ENCODE assay signal across 19 mouse cellular contexts in genomic region chr15:60854151-60854550, GRCm38 (mm10). TPM values are rescaled to one million over a fixed set of nuclear protein-coding genes. Genes with fewer than 3 reads are reported as not detected.
DNase-seq lines count a peak whose midpoint lies in the region; ATAC-seq lines count a peak whose summit lies in the region.
"Had no signal": no experiment of that assay in that cellular context is flagged by ENCODE, and none has a peak within 500 bp of the region (broad histone marks: within the 10 kb centered on the region; RNA-seq: fewer than 3 reads in every experiment).

No protein-coding gene starts in this region.

- peaks cover 25% of the 10 kb centered on the region for H3K4me1 ChIP-seq in heart, embryonic 13.5 days
- peaks cover 10% of the 10 kb centered on the region for H3K4me1 ChIP-seq in liver, embryonic 16.5 days (ENCODE audit: control insufficient read depth, low read depth, low read length)
- 0 out of 2 replicates have a peak, but pooled peaks cover 6% of the 10 kb centered on the region for H3K4me1 ChIP-seq in midbrain, embryonic 13.5 days (replicated peaks)
- H3K4me1 ChIP-seq: forebrain, embryonic 12.5 days had no signal

- no peak overlapping the region for H3K4me2 ChIP-seq in heart, embryonic 13.5 days
- H3K4me2 ChIP-seq in liver, embryonic 16.5 days (ENCODE audit: low read depth, low read length): no peak overlapping the region
- H3K4me2 ChIP-seq in midbrain, embryonic 13.5 days (replicated peaks): no peak overlapping the region
- H3K4me2 ChIP-seq: forebrain, embryonic 12.5 days; stomach, embryonic 15.5 days had no signal

- WGBS in heart, embryonic 13.5 days: 60% methylated on average over 4 of the region's 4 CpGs
- WGBS in liver, embryonic 16.5 days (ENCODE audit: insufficient replicate concordance): 15% methylated on average over 4 of the region's 4 CpGs
- WGBS in midbrain, embryonic 13.5 days: 89% methylated on average over 4 of the region's 4 CpGs

- H3K9me3 ChIP-seq in heart, embryonic 13.5 days: 0 out of 2 replicates have a peak, but pooled peaks cover 8% of the 10 kb centered on the region
- H3K9me3 ChIP-seq in liver, embryonic 16.5 days (replicated peaks; ENCODE audit: control insufficient read depth, low read length): no peaks in the 10 kb centered on the region; the same call in none of the 2 replicates
- H3K9me3 ChIP-seq in midbrain, embryonic 13.5 days: 0 out of 2 replicates have a peak, but pooled peaks cover 3% of the 10 kb centered on the region
- H3K9me3 ChIP-seq: forebrain, embryonic 12.5 days; heart, embryonic 10.5 days; limb, embryonic 10.5 days; stomach, embryonic 15.5 days had no signal

- H3K9ac ChIP-seq in heart, embryonic 13.5 days: no peak overlapping the region
- H3K9ac ChIP-seq in liver, embryonic 16.5 days (ENCODE audit: low read depth, low read length): no peak overlapping the region
- H3K9ac ChIP-seq in midbrain, embryonic 13.5 days (replicated peaks): no peak overlapping the region
- H3K9ac ChIP-seq: forebrain, embryonic 12.5 days; stomach, embryonic 15.5 days had no signal

- no peak for DNase-seq in heart, postnatal 14 days
- DNase-seq in embryo, embryonic 10 days (ENCODE audit: low spot score): no peak
- DNase-seq: adrenal gland, adult 8-10 months; B cell, adult 2 months; cerebellum, postnatal 10 days; gastrocnemius, postnatal 10 days; heart, postnatal 4 days; kidney, postnatal 36 days; right cerebral cortex, postnatal 25 days; thymus, adult 2 months had no signal

- intact Hi-C loops in heart, postnatal 14 days (cut with DNase I): no loop called here

- ATAC-seq in heart, embryonic 13.5 days (ENCODE audit: extremely low read depth, insufficient number of reproducible peaks, low FRiP score, low TSS enrichment): no peak
- ATAC-seq in granulocyte monocyte progenitor cell, adult 5-6 weeks (replicated peaks; ENCODE audit: poor library complexity, severe bottlenecking): peak; percentile 67
- 0 out of 2 replicates have a peak, but pooled peaks have one; percentile 45 for ATAC-seq in liver, embryonic 16.5 days (ENCODE audit: low read depth)
- no peak for ATAC-seq in CD4-positive, CD25-positive, alpha-beta regulatory T cell, adult 4 months
- no peak for ATAC-seq in midbrain, embryonic 13.5 days

- H3K4me3 ChIP-seq in heart, embryonic 13.5 days: no peak overlapping the region
- no peak overlapping the region for H3K4me3 ChIP-seq in liver, embryonic 16.5 days (ENCODE audit: low read depth, low read length)
- no peak overlapping the region for H3K4me3 ChIP-seq in midbrain, embryonic 13.5 days (replicated peaks)
- H3K4me3 ChIP-seq: forebrain, embryonic 12.5 days; limb, embryonic 10.5 days; stomach, embryonic 15.5 days had no signal

- no peaks in the 10 kb centered on the region for H3K27me3 ChIP-seq in heart, embryonic 13.5 days (replicated peaks)
- no peaks in the 10 kb centered on the region for H3K27me3 ChIP-seq in liver, embryonic 16.5 days (ENCODE audit: control insufficient read depth, insufficient read depth, low read depth, low read length)
- no peaks in the 10 kb centered on the region for H3K27me3 ChIP-seq in midbrain, embryonic 13.5 days
- H3K27me3 ChIP-seq: forebrain, embryonic 12.5 days; stomach, embryonic 15.5 days had no signal

- H3K27ac ChIP-seq in heart, embryonic 13.5 days (replicated peaks): peak overlapping the region; percentile 24; the same call in 1 of the 2 replicates
- no peak overlapping the region for H3K27ac ChIP-seq in liver, embryonic 16.5 days (ENCODE audit: low read length)
- no peak overlapping the region for H3K27ac ChIP-seq in midbrain, embryonic 13.5 days
- H3K27ac ChIP-seq: forebrain, embryonic 12.5 days had no signal

- no peaks in the 10 kb centered on the region for H3K36me3 ChIP-seq in heart, embryonic 13.5 days
- no peaks in the 10 kb centered on the region for H3K36me3 ChIP-seq in liver, embryonic 16.5 days (ENCODE audit: control insufficient read depth, insufficient read depth)
- no peaks in the 10 kb centered on the region for H3K36me3 ChIP-seq in midbrain, embryonic 13.5 days
- H3K36me3 ChIP-seq: forebrain, embryonic 12.5 days; heart, embryonic 10.5 days; limb, embryonic 10.5 days; stomach, embryonic 15.5 days had no signal

RNA-seq across cellular contexts. Expression of gene Fam84b, which starts 0.6 kb away (rescaled TPM):
- 5.1 and 5.2 TPM in 2 replicates for polyA plus RNA-seq in heart, embryonic 13.5 days (2015; fragmentation: Nextera tagmentation; extraction: Ambion mirVana)
- total RNA-seq in heart, postnatal 14 days (2021): 1 to 10 TPM; 6.8 to 8.8 TPM
- 8.9 and 9.8 TPM in 2 replicates for total RNA-seq in granulocyte monocyte progenitor cell, adult 5-6 weeks (2014; fragmentation: Nextera tagmentation)
- total RNA-seq in granulocyte monocyte progenitor cell, adult 5-6 weeks (2017): 7.9 and 9.0 TPM in 2 replicates
- 3.0 and 3.8 TPM in 2 replicates for polyA plus RNA-seq in liver, embryonic 16.5 days (2015; fragmentation: Nextera tagmentation; extraction: Ambion mirVana)
- polyA plus RNA-seq in CD4-positive, CD25-positive, alpha-beta regulatory T cell, adult 4 months (2017; shearing (Covaris generic)): 1 to 10 TPM; 1.7 to 2.2 TPM
- polyA plus RNA-seq in midbrain, embryonic 13.5 days (2015; fragmentation: Nextera tagmentation; extraction: Ambion mirVana): 6.3 and 6.5 TPM in 2 replicates

Comparison
In these comparisons a context has a peak if more than half of its experiments do, and no peak if none do; other contexts are left out.
1. ATAC-seq: peak in granulocyte monocyte progenitor cell, adult 5-6 weeks (single experiment) and liver, embryonic 16.5 days (single experiment); none in heart, embryonic 13.5 days (single experiment), CD4-positive, CD25-positive, alpha-beta regulatory T cell, adult 4 months (single experiment) and midbrain, embryonic 13.5 days (single experiment).